Mouse (Mus musculus): ENCODE data around the gene Spert.

The Spert gene

GRCm38 (mm10) chr14:75592978-75593377, at the start of gene Spert:
Spert (minus strand) TSS chr14:75593116.
- in situ Hi-C loops (cut with MboI; ENCODE audit: low sequenced_read_pairs), result no loop called here

- in situ Hi-C loops (cut with MboI; ENCODE audit: low sequenced_read_pairs), result no loop called here
Observed at GRCm38 (mm10) chr14:75642080-75642479, 49.2 kb upstream of the Spert start, which contains the start of gene Erich6b. Erich6b (plus strand) TSS chr14:75642259.

DNA sequence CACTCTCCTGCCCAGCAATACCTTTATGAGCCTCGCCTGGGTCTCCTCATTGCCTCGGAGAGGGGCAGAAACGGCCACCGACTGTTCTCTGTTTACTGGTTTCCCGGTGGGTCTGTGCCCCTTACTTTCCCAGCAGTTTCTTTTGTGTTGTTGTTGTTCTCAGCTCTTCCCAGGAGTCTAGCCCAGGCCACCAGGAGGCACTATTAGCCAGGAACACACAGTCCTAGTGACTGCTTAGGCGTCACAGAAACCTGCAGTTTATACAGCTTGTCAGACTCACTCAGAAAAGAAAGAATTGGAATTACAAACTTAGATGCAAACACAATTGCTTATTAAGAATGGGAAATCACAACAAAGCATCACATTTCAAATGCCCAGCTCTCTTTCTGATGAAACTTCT, 48.5 kb upstream of the Spert start:
- in situ Hi-C loops (cut with MboI; ENCODE audit: low sequenced_read_pairs), result no loop called here

DNA sequence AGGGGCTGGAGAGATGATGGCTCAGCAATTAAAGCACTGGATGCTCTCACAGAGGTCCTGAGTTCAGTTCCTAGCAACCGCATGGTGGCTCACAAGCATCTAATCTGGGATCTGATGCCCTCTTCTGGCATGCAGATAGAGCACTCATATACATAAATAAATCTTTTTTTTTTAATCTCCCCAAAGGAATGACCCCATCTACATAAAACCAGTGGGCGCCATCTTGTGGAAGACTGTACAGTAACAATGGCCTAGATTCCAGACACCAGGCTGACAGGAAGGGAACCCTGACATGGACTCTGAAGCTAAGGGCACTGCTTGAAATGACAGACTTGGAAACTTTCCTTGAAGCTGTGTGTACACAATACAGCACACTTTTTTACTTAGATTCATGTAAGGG, 47.9 kb upstream of the Spert start:
- in situ Hi-C loops (cut with MboI; ENCODE audit: low sequenced_read_pairs), result no loop called here

DNA sequence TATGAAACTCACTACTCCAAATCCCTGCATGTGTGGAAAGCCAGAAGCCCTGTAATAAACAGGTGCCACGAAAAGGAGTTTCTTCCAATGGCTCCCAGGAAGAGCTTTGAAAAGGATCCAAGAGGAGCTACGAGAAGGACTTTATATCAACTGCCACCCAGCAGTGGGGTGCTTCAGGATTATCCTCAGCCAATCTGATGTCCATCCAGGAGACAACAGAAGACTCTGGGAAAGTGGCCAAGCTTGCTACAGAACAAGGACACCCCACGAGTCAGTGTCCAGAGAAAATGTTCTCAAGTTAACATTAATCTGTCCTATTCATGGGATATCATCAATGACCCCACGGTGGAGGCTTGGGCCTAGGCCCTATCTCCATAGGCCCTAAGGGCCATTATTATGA, 44.7 kb upstream of the Spert start:
- in situ Hi-C loops (cut with MboI; ENCODE audit: low sequenced_read_pairs), result no loop called here

DNA sequence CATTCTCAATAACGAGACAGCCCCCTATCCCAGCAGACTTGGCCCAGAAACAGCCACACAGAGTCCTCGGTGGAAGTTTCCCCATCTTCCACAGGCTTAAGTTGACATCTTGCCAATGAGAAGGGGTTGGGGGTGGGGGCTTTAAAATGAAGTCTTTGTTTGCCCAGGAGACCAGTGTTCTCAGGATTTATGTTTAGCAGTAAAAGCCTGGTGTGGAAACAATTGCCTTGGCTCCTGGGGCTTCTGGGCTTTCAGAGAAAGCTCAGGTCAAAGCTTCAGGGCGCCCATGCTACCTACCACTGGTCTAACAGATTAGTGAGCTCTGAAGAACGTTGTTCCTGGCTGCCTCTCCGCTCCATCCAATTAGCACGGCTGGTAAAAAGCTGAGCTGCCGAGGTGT, 43.2 kb upstream of the Spert start:
- in situ Hi-C loops (cut with MboI; ENCODE audit: low sequenced_read_pairs), result no loop called here

GRCm38 (mm10) chr14:75635350-75635749, 42.4 kb upstream of the Spert start:
- in situ Hi-C loops (cut with MboI; ENCODE audit: low sequenced_read_pairs), result no loop called here

DNA sequence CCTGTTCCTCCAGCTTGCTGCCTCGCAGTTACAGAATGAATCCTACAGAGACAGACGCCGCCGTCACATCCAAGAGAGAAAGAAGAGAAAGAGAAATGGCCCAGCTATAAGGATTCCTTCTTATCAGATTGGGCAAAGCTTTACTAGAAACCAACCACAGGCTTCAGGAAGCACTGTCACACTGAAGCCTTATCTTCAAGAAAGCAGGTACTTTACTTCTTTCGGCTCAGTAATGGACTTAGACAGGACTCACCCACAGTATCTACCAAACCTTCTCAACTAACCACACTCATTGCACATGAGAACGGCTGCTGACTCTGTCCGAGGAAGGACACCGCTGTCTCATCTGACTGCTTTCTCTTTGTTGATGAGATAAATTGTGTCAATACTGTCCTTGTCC, 36.0 kb upstream of the Spert start:
- in situ Hi-C loops (cut with MboI; ENCODE audit: low sequenced_read_pairs), result no loop called here

GRCm38 (mm10) chr14:75622984-75623383, 30.1 kb upstream of the Spert start:
- in situ Hi-C loops (cut with MboI; ENCODE audit: low sequenced_read_pairs), result no loop called here

GRCm38 (mm10) chr14:75616375-75616774, 23.5 kb upstream of the Spert start:
- in situ Hi-C loops (cut with MboI; ENCODE audit: low sequenced_read_pairs), result no loop called here

- in situ Hi-C loops (cut with MboI; ENCODE audit: low sequenced_read_pairs), result no loop called here
Observed at GRCm38 (mm10) chr14:75609176-75609575, 16.3 kb upstream of the Spert start.

GRCm38 (mm10) chr14:75583870-75584269, 9.0 kb downstream of the Spert start:
- in situ Hi-C loops (cut with MboI; ENCODE audit: low sequenced_read_pairs), result no loop called here

DNA sequence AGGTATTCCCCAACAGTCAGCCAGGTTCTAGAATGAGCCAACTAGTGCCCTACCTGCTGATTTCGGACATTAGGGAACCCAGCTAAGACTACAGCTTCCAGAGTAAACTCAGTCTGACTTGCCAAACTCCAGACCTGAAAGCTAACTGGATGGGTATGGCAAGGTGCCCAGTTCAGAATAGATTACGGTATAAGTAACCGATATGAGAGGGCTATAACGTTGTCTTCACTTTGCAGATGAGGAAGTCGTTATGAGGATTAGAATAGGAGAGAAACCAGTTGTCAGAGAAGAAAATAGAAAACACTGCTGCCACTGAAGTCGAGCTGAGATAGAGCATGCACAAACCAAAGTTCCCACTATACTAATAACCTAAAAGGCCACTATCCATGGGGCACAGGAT, 13.9 kb downstream of the Spert start:
- in situ Hi-C loops (cut with MboI; ENCODE audit: low sequenced_read_pairs), result no loop called here

- in situ Hi-C loops (cut with MboI; ENCODE audit: low sequenced_read_pairs), result no loop called here
Observed at GRCm38 (mm10) chr14:75566303-75566702, 26.6 kb downstream of the Spert start.

- in situ Hi-C loops (cut with MboI; ENCODE audit: low sequenced_read_pairs), result no loop called here
Observed at GRCm38 (mm10) chr14:75565534-75566140, 27.3 kb downstream of the Spert start.

GRCm38 (mm10) chr14:75561577-75562331, 31.2 kb downstream of the Spert start:
- in situ Hi-C loops (cut with MboI; ENCODE audit: low sequenced_read_pairs), result no loop called here

GRCm38 (mm10) chr14:75541731-75542130, 51.2 kb downstream of the Spert start:
- in situ Hi-C loops (cut with MboI; ENCODE audit: low sequenced_read_pairs), result no loop called here

DNA sequence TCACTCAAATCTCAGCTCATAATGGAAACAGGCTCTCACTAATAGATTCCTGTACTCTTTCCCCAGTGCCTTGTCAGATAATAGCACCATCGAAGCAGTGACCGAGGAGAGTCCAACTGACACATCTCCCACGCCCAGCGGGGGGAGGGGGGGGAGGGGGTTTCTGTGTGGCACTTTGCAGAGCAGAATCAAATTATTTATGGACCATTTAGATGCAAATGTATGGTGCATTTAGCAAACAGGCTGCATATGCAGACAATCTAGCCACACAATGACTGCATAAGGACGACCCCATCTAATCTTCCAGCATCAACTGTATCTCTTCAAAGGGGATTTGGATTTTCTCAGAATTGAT, 51.9 kb downstream of the Spert start:
- in situ Hi-C loops (cut with MboI; ENCODE audit: low sequenced_read_pairs), result no loop called here

DNA sequence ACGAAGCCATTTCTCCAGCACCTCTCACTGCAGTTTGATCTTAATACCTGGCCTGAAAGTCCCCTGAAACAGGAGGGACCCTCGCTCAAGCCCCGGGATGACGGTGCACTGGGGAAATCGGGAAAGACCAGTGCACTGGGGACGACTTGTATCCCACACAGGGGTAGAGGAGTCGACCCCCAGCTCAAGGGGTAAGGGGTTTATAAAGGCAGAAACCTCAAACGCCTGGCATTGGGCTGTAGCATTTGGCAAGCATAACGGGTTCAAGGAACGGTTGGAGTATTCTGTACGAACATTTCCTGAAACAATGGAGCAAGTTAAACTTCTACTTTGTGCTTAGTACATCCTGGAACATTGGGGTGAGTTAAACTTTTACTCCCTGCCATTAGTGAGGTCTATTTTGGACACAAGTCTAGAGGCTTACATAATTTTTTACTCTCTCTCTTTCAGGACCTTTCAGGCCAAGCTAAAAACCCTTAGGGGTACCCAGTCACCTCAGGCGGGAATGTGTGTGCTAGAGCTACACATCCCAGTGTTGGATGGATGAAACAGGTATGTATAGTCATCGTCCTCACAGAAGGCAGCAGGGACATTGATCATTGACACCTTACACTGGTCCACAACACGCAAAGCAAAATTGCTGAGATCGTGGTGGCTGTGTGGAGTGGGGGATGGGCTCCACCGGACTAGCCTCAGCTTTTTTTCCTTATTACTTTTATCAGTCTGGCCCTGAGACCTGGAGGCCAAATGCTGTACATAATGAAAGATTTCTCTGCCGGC, 52.5 kb downstream of the Spert start:
- in situ Hi-C loops (cut with MboI; ENCODE audit: low sequenced_read_pairs), result no loop called here

GRCm38 (mm10) chr14:75539205-75539604, 53.7 kb downstream of the Spert start:
- in situ Hi-C loops (cut with MboI; ENCODE audit: low sequenced_read_pairs), result no loop called here
